Mouse (Mus musculus) neural tube, embryonic 11.5 days (tissue): ENCODE measurements around the gene Asap3. TPM values are rescaled to one million over a fixed set of nuclear protein-coding genes. Genes with fewer than 3 reads are reported as not detected.

Experiments used
- ATAC-seq: fragments of 200-750 bp; cut with Nextera tagmentation; 2 replicates; pipeline ENCODE4 v1.8.0; 2017; ENCODE audit warnings: moderate number of reproducible peaks, mild to moderate bottlenecking, moderate TSS enrichment, moderate library complexity; ENCODE audit not compliant: insufficient read depth, low FRiP score, low TSS enrichment
- DNase-seq: peaks from one replicate; pipeline ENCODE4 v3.0.0-alpha.2; 2015; ENCODE audit warnings: low spot score
- H3K27ac ChIP-seq: fragments of 300-500 bp; sonication (generic); 2 replicates; pipeline ENCODE4 v1.5.1; 2014; ENCODE audit warnings: low read depth, mild to moderate bottlenecking, low read length
- H3K27me3 ChIP-seq: fragments of 300-500 bp; sonication (generic); 2 replicates; pipeline ENCODE4 v1.6.1; 2014; ENCODE audit warnings: mild to moderate bottlenecking, low read length, mixed read lengths; ENCODE audit not compliant: control insufficient read depth, insufficient read depth
- H3K36me3 ChIP-seq: fragments of 300-500 bp; sonication (generic); 2 replicates; pipeline ENCODE4 v1.6.1; 2014; ENCODE audit warnings: mild to moderate bottlenecking, low read length, moderate library complexity, mixed read lengths; ENCODE audit not compliant: control insufficient read depth, insufficient read depth
- H3K4me1 ChIP-seq: fragments of 300-500 bp; sonication (generic); 2 replicates; pipeline ENCODE4 v1.6.1; 2014; ENCODE audit warnings: low read length, mixed read lengths; ENCODE audit not compliant: control insufficient read depth, insufficient read depth
- H3K4me2 ChIP-seq: fragments of 300-500 bp; sonication (generic); 2 replicates; pipeline ENCODE4 v1.6.1; 2014; ENCODE audit warnings: low read depth, mild to moderate bottlenecking, moderate library complexity
- H3K4me3 ChIP-seq: fragments of 300-500 bp; sonication (generic); 2 replicates; pipeline ENCODE4 v1.5.1; 2014; ENCODE audit warnings: low read depth, low read length
- H3K9ac ChIP-seq: fragments of 300-500 bp; sonication (generic); 2 replicates; pipeline ENCODE4 v1.6.1; 2014; ENCODE audit warnings: mild to moderate bottlenecking, low read length
- H3K9me3 ChIP-seq: fragments of 300-500 bp; sonication (generic); 2 replicates; pipeline ENCODE4 v1.6.1; 2016; ENCODE audit warnings: low read length; ENCODE audit not compliant: control insufficient read depth
- WGBS: fragments of 180-500 bp; shearing (Covaris S2); extraction: QIAGEN DNeasy Blood & Tissue Kit; methylation state at CpG from one replicate; pipeline ENCODE4 v1.1.7; 2014; 5-methylcytosine and 5-hydroxymethylcytosine counted together
- polyA plus RNA-seq: library from polyadenylated mRNA; unstranded; fragments of >200 nt; fragmentation: Nextera tagmentation; extraction: Ambion mirVana; gene quantifications from 2 replicates; pipeline ENCODE4 v1.2.1, GENCODE M21; 2014

Gene Asap3
- polyA plus RNA-seq, 1 experiment from 2014 or later = 7.5 TPM

- H3K4me1 ChIP-seq = peaks cover 20% of the 10 kb centered on the region
- no peaks in the 10 kb centered on the region for H3K36me3 ChIP-seq
- ATAC-seq = peak; percentile 61; the same call in 1 of the 2 replicates
- no peak overlapping the region for H3K4me2 ChIP-seq
- H3K27me3 ChIP-seq = no peaks in the 10 kb centered on the region
- WGBS = 65% methylated on average over 13 of the region's 13 CpGs
- no peaks in the 10 kb centered on the region for H3K9me3 ChIP-seq
- no peak overlapping the region for H3K9ac ChIP-seq
- H3K27ac ChIP-seq = peak overlapping the region; percentile 31; the same call in 1 of the 2 replicates
- no peak overlapping the region for H3K4me3 ChIP-seq
- peak; percentile 67 for DNase-seq
Measured at GRCm38 (mm10) chr4:136223549-136224239, 17.5 kb downstream of the Asap3 start.

GRCm38 (mm10) chr4:136224240-136224559, 18.0 kb downstream of the Asap3 start:
- WGBS = 68% methylated on average over 4 of the region's 5 CpGs
- H3K4me2 ChIP-seq = no peak overlapping the region
- ATAC-seq = no peak
- no peaks in the 10 kb centered on the region for H3K27me3 ChIP-seq
- H3K27ac ChIP-seq = 0 out of 2 replicates have a peak overlapping the region, but pooled peaks have one; percentile 34
- no peak for DNase-seq
- no peaks in the 10 kb centered on the region for H3K36me3 ChIP-seq
- no peak overlapping the region for H3K4me3 ChIP-seq
- H3K9me3 ChIP-seq = no peaks in the 10 kb centered on the region
- H3K4me1 ChIP-seq = peaks cover 15% of the 10 kb centered on the region
- H3K9ac ChIP-seq = no peak overlapping the region

GRCm38 (mm10) chr4:136224677-136225460, 18.7 kb downstream of the Asap3 start:
- H3K27me3 ChIP-seq = no peaks in the 10 kb centered on the region
- no peak overlapping the region for H3K4me3 ChIP-seq
- 83% methylated on average over 23 of the region's 23 CpGs for WGBS
- H3K36me3 ChIP-seq = no peaks in the 10 kb centered on the region
- H3K27ac ChIP-seq = 0 out of 2 replicates have a peak overlapping the region, but pooled peaks have one; percentile 34
- H3K9ac ChIP-seq = no peak overlapping the region
- no peak overlapping the region for H3K4me2 ChIP-seq
- no peaks in the 10 kb centered on the region for H3K9me3 ChIP-seq
- peaks cover 13% of the 10 kb centered on the region for H3K4me1 ChIP-seq
- DNase-seq (no peak), ATAC-seq (no peak)

GRCm38 (mm10) chr4:136227408-136227807, 21.2 kb downstream of the Asap3 start:
- no peaks in the 10 kb centered on the region for H3K27me3 ChIP-seq
- no peak overlapping the region for H3K4me2 ChIP-seq
- no peak overlapping the region for H3K4me3 ChIP-seq
- DNase-seq (no peak), ATAC-seq (no peak)
- H3K36me3 ChIP-seq = no peaks in the 10 kb centered on the region
- H3K4me1 ChIP-seq = peaks cover 13% of the 10 kb centered on the region
- no peaks in the 10 kb centered on the region for H3K9me3 ChIP-seq
- no peak overlapping the region for H3K27ac ChIP-seq
- WGBS = 85% methylated on average over 7 of the region's 7 CpGs
- no peak overlapping the region for H3K9ac ChIP-seq

- no peak for DNase-seq
- no peaks in the 10 kb centered on the region for H3K36me3 ChIP-seq
- H3K4me2 ChIP-seq = no peak overlapping the region
- no peak overlapping the region for H3K9ac ChIP-seq
- H3K4me3 ChIP-seq = no peak overlapping the region
- H3K27me3 ChIP-seq = no peaks in the 10 kb centered on the region
- 81% methylated on average over 5 of the region's 5 CpGs for WGBS
- no peak overlapping the region for H3K27ac ChIP-seq
- ATAC-seq = no peak
- H3K4me1 ChIP-seq = peaks cover 10% of the 10 kb centered on the region
- H3K9me3 ChIP-seq = no peaks in the 10 kb centered on the region
Measured at GRCm38 (mm10) chr4:136228640-136229039, 22.5 kb downstream of the Asap3 start.

- no peak for DNase-seq
- Histone ChIP-seq H3K4me1 (peaks cover 6% of the 10 kb centered on the region), H3K9me3 (no peaks in the 10 kb centered on the region), H3K27ac (no peak overlapping the region), H3K36me3 (no peaks in the 10 kb centered on the region), H3K9ac (no peak overlapping the region), H3K27me3 (peaks cover 15% of the 10 kb centered on the region), H3K4me2 (no peak overlapping the region), H3K4me3 (no peak overlapping the region)
- ATAC-seq = no peak
- WGBS = 12% methylated on average over 13 of the region's 13 CpGs
Measured at GRCm38 (mm10) chr4:136238669-136239068, 32.5 kb downstream of the Asap3 start.

- H3K27ac ChIP-seq = no peak overlapping the region
- ATAC-seq (no peak), DNase-seq (no peak)
- 0 out of 2 replicates have a peak, but pooled peaks cover 1% of the 10 kb centered on the region for H3K36me3 ChIP-seq
- WGBS = 72% methylated on average over 9 of the region's 9 CpGs
- no peaks in the 10 kb centered on the region for H3K9me3 ChIP-seq
- no peak overlapping the region for H3K9ac ChIP-seq
- H3K4me3 ChIP-seq = no peak overlapping the region
- peaks cover 15% of the 10 kb centered on the region for H3K27me3 ChIP-seq
- H3K4me2 ChIP-seq = no peak overlapping the region
- peaks cover 6% of the 10 kb centered on the region for H3K4me1 ChIP-seq
Measured at GRCm38 (mm10) chr4:136239111-136239510, 32.9 kb downstream of the Asap3 start.

GRCm38 (mm10) chr4:136239622-136240021, 33.5 kb downstream of the Asap3 start:
- Histone ChIP-seq H3K9me3 (no peaks in the 10 kb centered on the region), H3K27ac (no peak overlapping the region), H3K4me2 (no peak overlapping the region), H3K4me3 (no peak overlapping the region), H3K9ac (no peak overlapping the region), H3K36me3 (0 out of 2 replicates have a peak, but pooled peaks cover 2% of the 10 kb centered on the region), H3K27me3 (peaks cover 15% of the 10 kb centered on the region), H3K4me1 (peaks cover 6% of the 10 kb centered on the region)
- no peak for ATAC-seq
- DNase-seq = peak; percentile 79
- WGBS = 20% methylated on average over 8 of the region's 8 CpGs
